Mouse (Mus musculus): Measurements from ENCODE around the gene Klhdc1. TPM values are rescaled to one million over a fixed set of nuclear protein-coding genes. Genes with fewer than 3 reads are reported as not detected.

The Klhdc1 gene
- 1 to 10 TPM in 1 of 2 experiments, under 1 TPM in 1; 0.68 to 5.9 TPM for polyA plus RNA-seq (2012; fragmentation: generic; extraction: Trizol)

DNA sequence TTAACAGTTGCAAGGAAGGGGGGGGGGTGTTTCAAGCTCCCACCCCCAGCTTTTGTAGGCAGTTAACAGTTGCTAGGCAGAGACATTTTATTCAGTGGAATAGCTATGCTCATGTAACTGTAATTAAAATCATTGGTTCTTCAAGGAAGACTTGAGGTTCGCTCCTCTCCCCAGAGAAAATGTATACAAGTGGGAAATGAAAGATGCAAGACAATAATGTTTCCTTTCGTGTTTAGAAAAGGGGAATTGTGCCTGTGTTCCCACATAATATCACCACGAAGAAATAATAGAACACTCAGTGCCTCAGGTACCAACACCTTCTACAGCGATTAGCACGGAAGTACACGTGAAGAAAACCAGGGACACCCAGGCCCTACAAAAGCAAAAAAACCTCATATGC lies at the start of gene Klhdc1:
Gene Klhdc1, plus strand, starts transcription at position 301 of the 400 bp plus-strand sequence.

DNA sequence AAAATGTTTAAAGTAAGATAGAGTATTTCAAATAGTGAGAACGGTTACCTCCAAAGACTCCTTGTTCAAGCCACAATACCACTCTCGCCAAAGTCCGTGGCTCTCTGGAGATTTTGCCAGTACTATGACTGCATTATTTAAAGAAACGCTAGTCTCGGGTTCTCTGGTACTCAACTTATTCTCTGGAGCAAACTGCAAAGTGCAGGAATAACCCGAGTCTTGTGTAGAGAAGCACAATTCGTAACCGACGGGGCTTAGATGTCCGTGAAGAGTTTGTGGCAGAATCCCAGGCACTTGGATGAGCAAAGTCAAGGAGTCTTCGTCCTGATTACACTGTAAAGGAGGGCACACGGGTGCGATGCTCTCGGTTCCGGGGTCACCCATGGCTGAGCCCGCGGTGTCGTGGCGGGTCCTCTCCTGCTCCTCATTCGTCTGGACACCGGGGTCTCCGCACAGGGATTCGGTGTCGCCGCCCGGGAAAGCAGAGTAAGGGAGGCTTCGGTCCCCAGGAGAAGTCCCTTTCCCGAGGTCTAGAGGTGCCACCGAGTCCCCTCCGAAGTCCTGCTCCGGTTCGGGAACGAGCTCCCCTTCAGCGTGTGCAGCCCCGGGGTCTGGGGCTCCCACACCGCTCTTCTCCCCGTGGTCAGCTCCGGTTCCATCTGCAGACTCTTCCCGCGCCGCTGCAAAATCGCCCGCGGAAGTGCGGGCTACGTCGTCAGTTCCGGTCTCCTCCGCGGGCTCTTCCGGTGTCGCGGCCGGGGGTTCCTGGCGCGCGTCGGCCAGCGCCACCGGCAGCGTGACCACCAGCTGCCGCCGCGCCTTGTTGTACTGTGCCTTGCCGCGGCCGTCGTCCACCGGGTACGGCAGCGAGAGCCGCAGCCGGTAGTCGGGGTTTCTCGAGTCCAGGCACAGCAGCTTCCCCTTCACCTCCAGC lies 44.3 kb upstream of the Klhdc1 start, which contains the start of gene Gm49383:
Gene Gm49383, minus strand, starts transcription at position 661 of the 934 bp plus-strand sequence.

DNA sequence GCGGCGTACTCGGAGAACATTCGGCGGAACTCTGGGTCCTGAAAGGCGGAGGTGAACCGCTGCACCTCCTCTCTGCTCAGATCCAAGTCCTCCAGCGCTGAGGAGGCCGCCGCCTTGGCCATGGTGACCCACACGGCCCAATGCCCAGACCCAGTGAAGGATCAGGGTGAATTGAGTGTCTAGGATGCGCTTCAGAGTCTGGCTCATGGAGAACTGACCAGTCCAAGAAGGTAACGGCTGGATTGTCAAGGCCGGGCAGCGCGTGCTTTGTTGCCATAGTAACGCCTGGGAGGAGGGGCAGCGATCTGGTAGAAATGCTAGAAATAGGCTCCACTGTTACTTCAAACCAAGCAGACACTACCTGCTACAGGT lies 42.8 kb upstream of the Klhdc1 start, which contains the start of gene Dnaaf2:
Gene Dnaaf2, minus strand, starts transcription at position 266 of the 372 bp plus-strand sequence.

DNA sequence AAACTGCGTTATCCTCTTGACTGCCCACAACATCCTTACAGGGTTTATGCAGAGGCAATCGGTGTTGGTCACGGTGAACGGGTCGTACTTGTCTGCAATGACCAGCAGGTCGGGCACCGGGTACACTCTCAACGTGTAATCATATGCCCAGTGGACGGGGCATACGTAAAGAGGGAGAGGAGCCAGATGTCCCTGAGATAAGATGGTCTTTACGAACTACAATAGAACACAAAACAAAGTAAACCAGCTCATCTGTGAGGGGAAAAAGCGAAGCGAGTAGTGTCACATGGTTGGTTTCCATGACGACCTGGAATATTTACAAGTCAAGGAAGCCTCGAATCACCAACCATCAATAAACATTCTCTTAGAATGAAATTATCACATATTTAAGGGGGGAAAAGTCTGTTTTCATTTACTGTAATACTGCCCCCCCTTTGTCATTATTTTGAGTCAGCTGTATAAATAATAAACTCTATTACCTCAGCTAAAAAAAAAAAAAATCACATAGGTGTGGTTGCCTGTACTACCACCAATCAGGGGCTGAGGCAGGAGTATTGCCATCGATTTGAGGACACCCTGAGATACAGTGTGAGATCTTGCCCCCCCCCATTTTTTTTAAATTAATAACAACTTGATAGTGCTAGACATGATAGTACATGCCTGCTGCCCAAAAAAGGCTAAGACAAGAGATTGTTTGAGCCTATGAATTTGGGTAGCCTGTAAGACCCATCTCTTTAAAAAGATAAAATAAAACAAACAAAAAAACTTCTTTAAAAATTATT lies 36.7 kb upstream of the Klhdc1 start, which contains the start of gene Gm49384:
Gene Gm49384, minus strand, starts transcription at position 216 of the 782 bp plus-strand sequence.

DNA sequence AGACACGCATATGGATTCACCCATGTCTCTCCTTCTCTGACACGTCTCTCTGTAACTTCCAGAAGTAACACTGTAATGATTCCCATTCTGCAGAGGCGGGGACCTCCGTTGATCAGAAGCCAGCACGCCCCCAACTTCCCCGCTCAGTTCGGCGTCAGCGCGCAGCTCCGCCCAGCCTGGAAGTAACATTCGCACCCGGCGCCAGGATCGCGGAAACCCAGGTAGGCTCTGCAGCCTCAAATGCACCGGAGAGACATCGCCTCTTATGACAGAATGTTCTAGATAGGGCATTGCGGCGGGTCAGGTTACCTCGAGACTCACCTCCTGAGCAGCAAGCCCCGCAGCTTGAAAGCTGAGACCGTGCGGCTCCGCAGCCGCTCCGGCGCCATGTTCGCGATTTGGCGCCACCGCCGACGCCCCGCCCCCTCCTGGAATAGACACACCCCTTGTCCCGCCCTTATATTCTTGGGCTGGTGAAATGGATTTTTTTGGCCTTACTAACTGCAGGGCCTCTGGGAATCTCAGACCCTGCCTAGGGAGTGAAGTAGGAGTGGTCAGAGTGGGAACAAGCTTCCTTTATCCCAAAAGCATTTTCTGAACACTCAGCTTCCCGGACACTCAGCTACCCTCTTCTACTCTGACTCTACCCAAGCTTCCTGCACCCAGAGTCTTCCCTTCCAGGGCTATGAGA lies 13.1 kb upstream of the Klhdc1 start, which contains the start of gene Pole2:
Gene Pole2, minus strand, starts transcription at position 420 of the 691 bp plus-strand sequence.

DNA sequence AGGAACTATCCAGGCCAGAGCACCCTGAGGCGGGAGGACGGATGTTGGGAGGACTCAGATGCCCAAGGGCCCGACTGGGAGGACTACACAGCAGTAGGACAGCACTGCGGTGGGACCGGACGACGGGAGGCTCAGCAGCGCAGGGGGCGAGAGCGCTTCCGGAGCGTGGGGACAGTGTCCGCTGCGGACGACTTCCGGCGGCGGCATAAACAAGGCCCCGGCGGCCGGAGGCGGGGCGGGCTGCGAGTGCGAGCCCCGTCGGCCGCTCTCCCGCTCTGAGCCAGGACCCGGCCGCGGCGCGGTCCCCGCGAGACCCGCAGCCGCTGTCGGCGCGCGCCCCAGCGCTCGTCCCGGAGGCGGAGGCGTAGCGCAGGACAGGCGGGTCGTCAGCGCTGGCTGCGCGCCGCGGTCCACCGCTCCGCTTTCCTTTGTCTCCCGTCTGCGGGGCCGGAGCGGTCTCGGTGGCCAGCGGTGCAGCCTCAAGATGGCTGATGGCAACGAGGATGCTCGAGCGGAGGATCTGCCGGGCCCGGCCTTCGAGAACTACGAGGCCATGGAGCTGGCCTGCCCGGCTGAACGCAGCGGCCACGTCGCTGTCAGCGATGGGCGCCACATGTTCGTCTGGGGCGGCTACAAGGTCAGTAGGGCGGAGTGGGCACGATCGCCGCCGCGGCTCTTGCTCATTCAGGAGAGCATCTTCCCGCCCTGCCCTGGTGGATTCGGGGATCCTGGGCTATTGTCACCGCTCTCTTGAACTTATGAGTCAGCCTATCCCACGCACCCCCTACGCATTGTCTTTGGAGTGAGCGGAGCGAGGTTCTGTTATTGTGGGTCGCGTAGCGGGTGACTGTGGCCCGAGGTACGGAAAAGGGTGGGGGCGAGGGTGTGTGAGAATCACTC lies 55.8 kb downstream of the Klhdc1 start, which contains the start of gene Klhdc2:
Gene Klhdc2, plus strand, starts transcription at position 171 of the 900 bp plus-strand sequence.

Other genes with a start within 250 kb of the Klhdc1 start
- 1,000 to 10,000 TPM; 5,905 to 9,496 TPM for gene Rps29, start 82.0 kb upstream of the Klhdc1 start, polyA plus RNA-seq (2012; fragmentation: generic; extraction: Trizol)
- gene Lrr1, start 72.4 kb upstream of the Klhdc1 start, polyA plus RNA-seq (2012; fragmentation: generic; extraction: Trizol), result 1 to 10 TPM; 5.6 to 8.9 TPM
- gene Rpl36al, start 57.1 kb upstream of the Klhdc1 start, polyA plus RNA-seq (2012; fragmentation: generic; extraction: Trizol), result 100 to 1,000 TPM; 638 to 657 TPM
- 10 to 100 TPM in 1 of 2 experiments, 1 to 10 TPM in 1; 5.5 to 20.9 TPM for gene Mgat2, start 57.0 kb upstream of the Klhdc1 start, polyA plus RNA-seq (2012; fragmentation: generic; extraction: Trizol)
- 1 to 10 TPM; 1.0 to 1.2 TPM for gene Gm49383, start 44.1 kb upstream of the Klhdc1 start, polyA plus RNA-seq (2012; fragmentation: generic; extraction: Trizol)
- gene Dnaaf2, start 42.7 kb upstream of the Klhdc1 start, polyA plus RNA-seq (2012; fragmentation: generic; extraction: Trizol), result 1 to 10 TPM; 2.8 to 3.5 TPM
- 1 to 10 TPM; 3.1 to 5.5 TPM for gene Gm49384, start 36.9 kb upstream of the Klhdc1 start, polyA plus RNA-seq (2012; fragmentation: generic; extraction: Trizol)
- gene Pole2, start 13.0 kb upstream of the Klhdc1 start, polyA plus RNA-seq (2012; fragmentation: generic; extraction: Trizol), result 1 to 10 TPM; 4.1 to 6.2 TPM
- 10 to 100 TPM; 16.4 to 49.1 TPM for gene Klhdc2, start 55.5 kb downstream of the Klhdc1 start, polyA plus RNA-seq (2012; fragmentation: generic; extraction: Trizol)
- gene Nemf, start 116.0 kb downstream of the Klhdc1 start, polyA plus RNA-seq (2012; fragmentation: generic; extraction: Trizol), result 1 to 10 TPM; 1.1 to 5.3 TPM
- gene Arf6, start 131.0 kb downstream of the Klhdc1 start, polyA plus RNA-seq (2012; fragmentation: generic; extraction: Trizol), result 10 to 100 TPM; 59.3 to 61.1 TPM
- 1 to 10 TPM; 1.3 to 3.4 TPM for gene Gm9887, start 131.3 kb downstream of the Klhdc1 start, polyA plus RNA-seq (2012; fragmentation: generic; extraction: Trizol)

Measured in C3H10T1/2 (cell line).